Mouse (Mus musculus) megakaryocyte, embryonic 14.5 days (primary cell): ENCODE measurements around the gene Eci3.

ENCODE experiments used
- FLI1 ChIP-seq: IDR thresholded peaks from 2 replicates; pipeline ENCODE4 v1.6.1; 2012; ENCODE audit warnings: low read length, inconsistent platforms, mixed read lengths
- GATA1 ChIP-seq: IDR thresholded peaks from 3 replicates; pipeline ENCODE4 v1.6.1; 2012; ENCODE audit warnings: mixed read lengths, low read length, inconsistent platforms, borderline replicate concordance

DNA sequence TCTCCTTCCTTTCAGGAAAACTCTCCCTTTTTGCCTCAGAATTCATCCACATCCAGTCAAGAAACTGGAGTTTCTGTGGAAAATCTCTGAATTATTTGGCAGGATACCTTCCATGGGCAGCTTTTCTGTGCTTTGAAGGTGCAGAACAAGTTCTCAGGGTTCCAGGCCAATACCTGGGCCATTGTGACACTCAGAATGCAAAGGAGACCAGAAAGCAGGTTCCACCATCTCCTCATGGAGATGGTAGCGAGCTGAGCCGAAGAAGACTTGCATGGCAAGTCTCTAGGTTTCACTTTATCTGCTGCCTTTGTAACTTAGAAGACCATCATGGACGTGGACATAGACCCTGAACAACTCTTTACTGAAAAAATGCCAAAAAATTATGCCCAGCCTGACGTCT, 39.4 kb downstream of the Eci3 start, which contains the start of the genes Fam217a and 4933417A18Rik:
- no peak for TF ChIP-seq FLI1
- TF ChIP-seq GATA1: no peak
